Mouse (Mus musculus): ENCODE measurements around the gene Cutal. TPM values are rescaled to one million over a fixed set of nuclear protein-coding genes. Genes with fewer than 3 reads are reported as not detected.

The Cutal gene
- polyA plus RNA-seq, 1 experiment from 2014 or later = not detected

- Histone ChIP-seq H3K36me3 (ENCODE audit: poor library complexity, severe bottlenecking) (no peaks in the 10 kb centered on the region), H3K27me3 (no peaks in the 10 kb centered on the region), H3K4me2 (no peak overlapping the region), H3K9ac (no peak overlapping the region), H3K4me3 (no peak overlapping the region), H3K27ac (no peak overlapping the region), H3K9me3 (replicated peaks) (no peaks in the 10 kb centered on the region), H3K4me1 (no peaks in the 10 kb centered on the region)
- ATAC-seq = no peak
- WGBS = 34% methylated on average over 5 of the region's 5 CpGs
These were observed 63.3 kb downstream of the Cutal start for GRCm38 (mm10) chr2:34937460-34937859.

DNA sequence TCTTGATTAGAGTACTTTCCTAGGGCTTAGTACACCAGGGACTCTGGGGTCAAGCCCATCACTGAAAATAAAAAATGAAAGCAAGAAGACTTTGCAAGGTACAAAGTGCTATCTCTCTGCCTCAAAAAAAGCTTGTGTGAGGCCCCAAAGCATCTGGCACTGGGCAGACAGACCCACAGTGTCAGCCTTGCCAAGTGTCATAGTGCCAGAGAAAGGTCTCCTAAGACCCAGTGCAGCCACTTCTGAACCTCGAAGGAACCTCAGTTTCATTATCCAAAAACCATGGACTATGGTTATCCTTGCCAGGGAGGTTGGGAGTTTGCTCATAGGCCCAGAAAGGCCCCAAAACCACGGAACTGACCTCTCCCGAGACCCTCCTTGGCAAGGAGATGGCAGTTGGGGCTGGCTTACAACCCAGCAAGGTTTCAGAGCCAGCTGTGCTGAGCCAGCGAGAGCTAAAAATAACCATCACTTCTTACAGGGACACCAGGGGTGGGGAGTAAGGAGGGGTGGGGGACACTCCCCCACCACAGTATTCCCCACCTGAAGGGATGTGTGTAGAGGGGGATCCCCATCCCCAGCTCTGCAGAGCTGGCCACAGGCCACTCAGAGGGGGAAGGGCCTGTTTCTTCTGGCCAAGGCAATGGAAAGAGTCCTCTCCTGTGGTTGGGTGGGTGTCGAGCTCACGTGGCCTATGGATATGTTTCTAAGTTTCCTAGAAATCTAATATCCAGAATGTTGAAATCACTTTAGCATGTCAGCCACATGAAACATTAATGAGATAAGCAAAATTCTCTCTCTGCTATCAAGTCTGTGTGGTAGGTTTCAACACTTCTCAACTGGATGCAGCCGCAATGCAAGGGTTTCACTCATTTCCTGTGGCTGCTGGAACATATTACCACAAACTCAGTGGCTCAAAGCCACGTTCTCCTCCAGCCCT, 64.3 kb downstream of the Cutal start:
- no peaks in the 10 kb centered on the region for H3K4me1 ChIP-seq
- H3K27me3 ChIP-seq = no peaks in the 10 kb centered on the region
- no peak for ATAC-seq
- no peak overlapping the region for H3K4me3 ChIP-seq
- H3K36me3 ChIP-seq (ENCODE audit: poor library complexity, severe bottlenecking) = no peaks in the 10 kb centered on the region
- H3K9me3 ChIP-seq (replicated peaks) = no peaks in the 10 kb centered on the region
- WGBS = 82% methylated on average over 8 of the region's 8 CpGs
- H3K27ac ChIP-seq = no peak overlapping the region
- H3K9ac ChIP-seq = no peak overlapping the region
- H3K4me2 ChIP-seq = no peak overlapping the region

DNA sequence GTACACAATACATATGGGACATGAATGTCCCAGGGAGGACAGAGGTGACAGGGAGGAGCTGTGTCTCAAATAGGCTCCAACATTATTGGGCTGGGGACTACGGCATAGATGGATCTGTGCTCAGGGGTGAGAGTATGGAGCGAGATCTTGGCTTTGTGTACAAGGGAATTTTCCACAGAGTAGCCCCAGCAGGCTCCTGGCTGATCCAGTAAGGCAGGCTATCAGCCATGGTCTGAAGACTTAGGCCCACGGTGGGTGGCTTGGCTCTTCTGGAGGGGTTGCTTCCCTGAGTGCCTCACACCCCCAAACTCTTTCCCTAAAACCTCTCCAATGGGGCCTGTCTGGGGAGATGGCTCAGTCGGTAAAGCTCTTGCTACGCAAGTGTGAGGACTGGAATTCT, 66.0 kb downstream of the Cutal start:
- Histone ChIP-seq H3K9me3 (replicated peaks) (no peaks in the 10 kb centered on the region), H3K4me3 (no peak overlapping the region), H3K27ac (no peak overlapping the region), H3K4me1 (no peaks in the 10 kb centered on the region), H3K9ac (no peak overlapping the region), H3K36me3 (ENCODE audit: poor library complexity, severe bottlenecking) (no peaks in the 10 kb centered on the region), H3K4me2 (no peak overlapping the region), H3K27me3 (no peaks in the 10 kb centered on the region)
- no peak for ATAC-seq
- WGBS = 67% methylated on average over 5 of the region's 5 CpGs

GRCm38 (mm10) chr2:34941061-34941675, 67.0 kb downstream of the Cutal start:
- Histone ChIP-seq H3K4me1 (no peaks in the 10 kb centered on the region), H3K9me3 (replicated peaks) (no peaks in the 10 kb centered on the region), H3K4me3 (no peak overlapping the region), H3K9ac (no peak overlapping the region), H3K27ac (no peak overlapping the region), H3K4me2 (no peak overlapping the region), H3K36me3 (ENCODE audit: poor library complexity, severe bottlenecking) (no peaks in the 10 kb centered on the region), H3K27me3 (no peaks in the 10 kb centered on the region)
- 80% methylated on average over 11 of the region's 11 CpGs for WGBS
- no peak for ATAC-seq

Other genes starting within 250 kb of the Cutal start
- gene Gapvd1, start 119.2 kb upstream of the Cutal start, polyA plus RNA-seq (2015; fragmentation: Nextera tagmentation; extraction: Ambion mirVana) = 112 and 123 TPM in 2 replicates
- gene Hspa5, start 102.4 kb upstream of the Cutal start, polyA plus RNA-seq (2015; fragmentation: Nextera tagmentation; extraction: Ambion mirVana) = 424 and 446 TPM in 2 replicates
- gene Rabepk, start 74.5 kb upstream of the Cutal start, polyA plus RNA-seq (2015; fragmentation: Nextera tagmentation; extraction: Ambion mirVana) = 27.2 and 29.8 TPM in 2 replicates
- gene Fbxw2, start 48.1 kb upstream of the Cutal start, polyA plus RNA-seq (2015; fragmentation: Nextera tagmentation; extraction: Ambion mirVana) = 86.8 and 103 TPM in 2 replicates
- gene Gm34653, start 41.4 kb upstream of the Cutal start, polyA plus RNA-seq (2015; fragmentation: Nextera tagmentation; extraction: Ambion mirVana) = 0.10 TPM in 1 of 2 replicates, not detected in the other
- 101 and 109 TPM in 2 replicates for gene Psmd5, start 572 bp downstream of the Cutal start, polyA plus RNA-seq (2015; fragmentation: Nextera tagmentation; extraction: Ambion mirVana)
- 4.2 and 4.5 TPM in 2 replicates for gene Phf19, start 39.6 kb downstream of the Cutal start, polyA plus RNA-seq (2015; fragmentation: Nextera tagmentation; extraction: Ambion mirVana)
- gene Traf1, start 87.4 kb downstream of the Cutal start, polyA plus RNA-seq (2015; fragmentation: Nextera tagmentation; extraction: Ambion mirVana) = 0.13 and 0.34 TPM in 2 replicates
- gene Hc, start 187.0 kb downstream of the Cutal start, polyA plus RNA-seq (2015; fragmentation: Nextera tagmentation; extraction: Ambion mirVana) = 0.35 and 0.36 TPM in 2 replicates
- gene AI182371, start 227.1 kb downstream of the Cutal start, polyA plus RNA-seq (2015; fragmentation: Nextera tagmentation; extraction: Ambion mirVana) = 0.18 and 0.34 TPM in 2 replicates
- 27.8 and 30.2 TPM in 2 replicates for gene Cntrl, start 235.1 kb downstream of the Cutal start, polyA plus RNA-seq (2015; fragmentation: Nextera tagmentation; extraction: Ambion mirVana)